Mouse (Mus musculus) kidney, embryonic 14.5 days (tissue): ENCODE data around the gene Adcy1. TPM values are rescaled to one million over a fixed set of nuclear protein-coding genes. Genes with fewer than 3 reads are reported as not detected.
A peak's percentile ranks its signal among the peaks of the same experiment; 100 is the strongest.
"Not testable (repeated sequence)": the region's sequence is repeated elsewhere in the genome, so short reads cannot be mapped to it uniquely, and the experiment has no call there.

Experiments used
- ATAC-seq: fragments of 200-750 bp; cut with Nextera tagmentation; 2 replicates; pipeline ENCODE4 v1.8.0; 2017; ENCODE audit warnings: moderate number of reproducible peaks, mild to moderate bottlenecking, moderate TSS enrichment, moderate library complexity; ENCODE audit not compliant: low FRiP score, low TSS enrichment
- H3K27ac ChIP-seq: fragments of 300-500 bp; sonication (generic); 2 replicates; pipeline ENCODE4 v1.5.1; 2014; ENCODE audit warnings: low read depth, mild to moderate bottlenecking, low read length, moderate library complexity, mixed read lengths
- H3K27me3 ChIP-seq: fragments of 300-500 bp; sonication (generic); 2 replicates; pipeline ENCODE4 v1.6.1; 2014; ENCODE audit warnings: mild to moderate bottlenecking, low read length; ENCODE audit not compliant: control insufficient read depth, insufficient read depth
- H3K36me3 ChIP-seq: fragments of 300-500 bp; sonication (generic); 2 replicates; pipeline ENCODE4 v1.6.1; 2014; ENCODE audit warnings: low read length, mixed read lengths; ENCODE audit not compliant: control insufficient read depth, insufficient read depth
- H3K4me1 ChIP-seq: fragments of 300-500 bp; sonication (generic); 2 replicates; pipeline ENCODE4 v1.6.1; 2014; ENCODE audit warnings: low read length, mixed read lengths; ENCODE audit not compliant: control insufficient read depth, insufficient read depth
- H3K4me2 ChIP-seq: fragments of 300-500 bp; sonication (generic); replicated peaks from 2 replicates; pipeline ENCODE4 v1.6.1; 2014; ENCODE audit warnings: low read depth, mild to moderate bottlenecking, low read length
- H3K4me3 ChIP-seq: fragments of 300-500 bp; sonication (generic); 2 replicates; pipeline ENCODE4 v1.5.1; 2014; ENCODE audit warnings: mild to moderate bottlenecking, low read length
- H3K9ac ChIP-seq: fragments of 300-500 bp; sonication (generic); 2 replicates; pipeline ENCODE4 v1.6.1; 2014; ENCODE audit warnings: low read depth, mild to moderate bottlenecking, low read length, moderate library complexity
- H3K9me3 ChIP-seq: fragments of 300-500 bp; sonication (generic); 2 replicates; pipeline ENCODE4 v1.6.1; 2016; ENCODE audit warnings: low read length; ENCODE audit not compliant: control insufficient read depth
- WGBS: fragments of 180-500 bp; shearing (Covaris S2); extraction: QIAGEN DNeasy Blood & Tissue Kit; methylation state at CpG from one replicate; pipeline ENCODE4 v1.1.7; 2014; 5-methylcytosine and 5-hydroxymethylcytosine counted together
- polyA plus RNA-seq: library from polyadenylated mRNA; unstranded; fragments of >200 nt; fragmentation: Nextera tagmentation; extraction: Ambion mirVana; gene quantifications from 2 replicates; pipeline ENCODE4 v1.2.1, GENCODE M21; 2014

Adcy1 gene
- polyA plus RNA-seq, 1 experiment from 2014 or later = 2.3 TPM

DNA sequence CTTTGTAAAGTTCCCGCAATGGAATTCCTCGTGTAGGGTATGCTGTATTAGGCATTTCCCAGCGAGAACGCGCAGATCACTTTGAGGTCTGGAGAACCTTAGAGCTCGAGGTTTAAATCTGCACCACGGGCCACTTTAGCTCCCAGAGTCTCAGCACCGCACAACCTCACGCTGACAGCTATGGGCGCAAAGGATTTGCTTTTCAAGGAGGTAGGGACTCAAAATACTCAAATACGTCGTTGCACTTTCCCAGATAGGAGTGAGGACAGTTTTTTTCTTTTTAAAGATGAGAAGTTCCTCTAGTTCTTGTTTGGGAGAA lies 151.0 kb downstream of the Adcy1 start:
- peaks cover 27% of the 10 kb centered on the region for H3K27me3 ChIP-seq
- no peak for ATAC-seq

DNA sequence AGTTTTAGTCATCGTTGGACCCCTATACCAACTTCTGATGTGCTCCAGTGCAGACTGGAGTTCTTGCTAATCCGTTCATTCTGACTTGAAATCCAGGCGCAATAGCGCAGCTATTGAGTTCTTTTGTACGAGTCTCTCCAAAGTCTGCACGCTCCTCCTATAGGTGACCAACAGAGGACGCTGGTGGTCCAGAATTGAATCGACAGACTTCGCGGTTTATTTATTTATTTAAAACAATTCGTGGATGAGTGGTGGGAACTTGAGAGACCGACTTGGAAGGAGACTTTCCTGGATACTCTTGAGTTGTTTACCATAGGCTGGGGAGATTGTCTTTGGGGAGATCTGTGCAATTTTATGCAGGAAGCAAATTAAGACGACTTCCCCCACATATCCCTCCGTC lies 151.5 kb downstream of the Adcy1 start:
- H3K4me2 ChIP-seq = peak overlapping the region; percentile 97
- H3K36me3 ChIP-seq = 0 out of 2 replicates have a peak, but pooled peaks cover under 1% of the 10 kb centered on the region
- no peak for ATAC-seq
- no peaks in the 10 kb centered on the region for H3K9me3 ChIP-seq
- H3K4me3 ChIP-seq = no peak overlapping the region
- H3K27ac ChIP-seq = no peak overlapping the region
- 8% methylated on average over 14 of the region's 14 CpGs for WGBS
- H3K4me1 ChIP-seq = peaks cover 12% of the 10 kb centered on the region; the same call in 1 of the 2 replicates
- H3K9ac ChIP-seq = no peak overlapping the region
- H3K27me3 ChIP-seq = peaks cover 27% of the 10 kb centered on the region

More for the DNA sequence above, 151.0 kb downstream of the Adcy1 start:
- Histone ChIP-seq H3K27ac (no peak overlapping the region), H3K4me3 (peak overlapping the region; percentile 66), H3K9ac (no peak overlapping the region), H3K4me1 (peaks cover 12% of the 10 kb centered on the region; the same call in 1 of the 2 replicates), H3K9me3 (no peaks in the 10 kb centered on the region), H3K36me3 (peaks cover 4% of the 10 kb centered on the region; the same call in 1 of the 2 replicates), H3K4me2 (peak overlapping the region; percentile 97)
- 2% methylated on average over 12 of the region's 12 CpGs for WGBS

DNA sequence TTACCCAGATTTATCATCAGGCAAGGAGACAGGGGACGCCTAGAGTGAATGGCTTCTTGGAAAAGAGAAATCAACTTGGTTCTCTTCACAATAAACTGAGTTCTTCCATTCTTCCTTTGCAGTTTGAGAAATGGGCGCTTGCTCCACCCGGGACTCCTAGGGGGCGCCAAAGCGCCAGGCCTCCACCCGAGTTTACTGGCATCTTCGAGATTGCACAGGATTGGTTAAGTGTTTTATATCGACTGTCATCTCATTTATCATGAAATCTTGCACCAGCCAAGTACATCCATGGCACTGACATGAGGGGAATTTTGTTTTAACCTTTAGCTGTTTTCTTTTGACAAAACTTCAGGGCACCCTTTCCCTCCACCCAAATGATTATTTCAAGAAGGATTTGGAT lies 152.4 kb downstream of the Adcy1 start:
- ATAC-seq = no peak
- Histone ChIP-seq H3K9me3 (no peaks in the 10 kb centered on the region), H3K4me2 (no peak overlapping the region), H3K9ac (no peak overlapping the region), H3K36me3 (no peaks in the 10 kb centered on the region), H3K4me3 (no peak overlapping the region), H3K27me3 (peaks cover 27% of the 10 kb centered on the region), H3K27ac (no peak overlapping the region), H3K4me1 (peaks cover 12% of the 10 kb centered on the region; the same call in 1 of the 2 replicates)
- 12% methylated on average over 8 of the region's 8 CpGs for WGBS

GRCm38 (mm10) chr11:7221826-7222225 lies 158.5 kb downstream of the Adcy1 start:
- WGBS = 78% methylated on average over 8 of the region's 8 CpGs
- H3K27me3 ChIP-seq, H3K4me3 ChIP-seq, ATAC-seq, H3K4me1 ChIP-seq, H3K36me3 ChIP-seq, H3K9me3 ChIP-seq, H3K4me2 ChIP-seq, H3K27ac ChIP-seq, H3K9ac ChIP-seq: not testable (repeated sequence)

DNA sequence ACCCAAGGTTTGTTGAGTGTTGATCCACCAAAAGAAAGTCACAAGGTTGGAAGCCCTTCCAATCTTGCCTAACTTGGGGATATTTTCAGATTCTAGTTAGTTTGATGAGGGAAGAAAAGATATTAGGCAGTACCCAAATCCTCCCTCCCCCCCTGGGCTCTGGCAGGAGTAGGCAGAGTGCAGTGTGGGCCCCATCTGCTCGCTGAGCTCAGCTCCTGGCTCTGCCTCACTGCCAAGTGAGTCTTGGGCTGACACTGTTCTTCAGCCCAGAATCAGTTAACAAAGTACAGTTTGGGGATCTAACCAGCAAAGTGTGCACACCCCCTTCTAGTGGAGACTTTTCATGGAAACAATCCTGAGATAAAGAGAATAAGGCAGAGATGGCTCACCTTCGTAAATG lies 162.9 kb downstream of the Adcy1 start:
- H3K9ac ChIP-seq = no peak overlapping the region
- H3K4me2 ChIP-seq = no peak overlapping the region
- H3K27me3 ChIP-seq = no peaks in the 10 kb centered on the region
- H3K4me3 ChIP-seq = no peak overlapping the region
- H3K36me3 ChIP-seq = no peaks in the 10 kb centered on the region
- 79% methylated on average over 2 of the region's 2 CpGs for WGBS
- no peaks in the 10 kb centered on the region for H3K4me1 ChIP-seq
- ATAC-seq = no peak
- no peaks in the 10 kb centered on the region for H3K9me3 ChIP-seq
- H3K27ac ChIP-seq = no peak overlapping the region

DNA sequence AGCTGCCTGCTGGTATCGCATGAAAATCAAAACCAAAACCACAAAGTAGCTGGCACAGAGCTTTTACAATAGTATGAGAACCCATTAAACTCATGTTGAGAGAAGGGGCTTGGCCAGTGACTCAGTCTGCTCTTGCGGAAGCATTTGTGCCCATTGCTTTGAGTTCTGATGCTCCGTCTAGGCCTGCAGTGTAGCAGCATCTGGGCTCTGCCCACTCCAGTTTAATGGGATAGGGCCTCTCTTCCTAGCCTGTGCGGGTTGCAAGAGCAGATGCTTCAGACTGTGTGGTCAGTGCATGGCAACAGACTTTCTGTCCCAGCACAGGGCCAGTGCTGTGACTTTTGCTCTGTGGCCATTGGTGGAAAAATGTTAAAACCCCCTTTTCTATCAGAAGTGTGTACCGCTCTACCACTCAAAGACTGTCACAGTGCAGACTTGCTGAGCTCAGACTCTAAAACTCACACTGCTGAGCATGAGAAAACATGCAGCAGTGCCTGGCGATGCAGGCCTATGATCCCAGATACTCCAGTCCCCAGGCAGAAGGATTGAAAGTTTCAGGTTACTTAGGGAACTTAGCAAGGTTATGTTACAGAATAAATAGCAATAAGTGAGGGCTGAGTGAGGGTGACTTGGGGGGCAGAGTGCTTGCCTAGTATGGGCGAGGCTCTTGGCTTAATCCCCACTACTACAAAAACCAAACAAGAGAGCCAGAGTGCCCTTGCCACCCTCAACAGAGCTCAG lies 163.7 kb downstream of the Adcy1 start:
- Histone ChIP-seq H3K27ac (peak overlapping the region; percentile 1; the same call in 1 of the 2 replicates), H3K4me2 (no peak overlapping the region), H3K9me3 (no peaks in the 10 kb centered on the region), H3K36me3 (no peaks in the 10 kb centered on the region), H3K4me3 (no peak overlapping the region), H3K27me3 (no peaks in the 10 kb centered on the region), H3K4me1 (no peaks in the 10 kb centered on the region), H3K9ac (no peak overlapping the region)
- peak; percentile 80 for ATAC-seq
- WGBS = 61% methylated on average over 7 of the region's 7 CpGs

DNA sequence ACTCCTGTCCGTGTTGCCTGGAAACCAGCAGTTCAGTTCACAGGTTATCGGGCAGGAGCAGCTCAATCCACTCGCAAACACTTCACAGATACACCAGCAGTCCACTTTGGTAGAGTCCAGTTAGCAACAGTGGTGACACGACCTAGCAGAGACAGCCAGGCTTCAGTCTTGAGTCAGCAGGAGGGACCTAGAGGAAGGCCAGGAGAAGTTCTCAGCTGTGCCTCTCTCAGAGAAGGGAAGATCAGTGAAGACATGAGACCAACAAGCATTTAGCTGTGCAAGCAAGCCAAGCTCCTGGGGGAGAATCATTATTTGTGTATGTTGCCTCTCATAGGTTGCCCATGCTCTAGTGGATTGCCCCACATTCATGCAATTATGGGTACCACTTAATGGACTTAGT lies 164.8 kb downstream of the Adcy1 start:
- 83% methylated on average over 4 of the region's 4 CpGs for WGBS
- Histone ChIP-seq H3K27ac (no peak overlapping the region), H3K4me2 (no peak overlapping the region)

More for the DNA sequence above, 164.8 kb downstream of the Adcy1 start:
- Histone ChIP-seq H3K4me1 (no peaks in the 10 kb centered on the region), H3K4me3 (no peak overlapping the region), H3K9me3 (no peaks in the 10 kb centered on the region), H3K36me3 (no peaks in the 10 kb centered on the region), H3K27me3 (no peaks in the 10 kb centered on the region), H3K9ac (no peak overlapping the region)
- no peak for ATAC-seq

Other genes starting within 250 kb of the Adcy1 start
- gene Gm11983, start 225.8 kb upstream of the Adcy1 start, polyA plus RNA-seq = not detected in 2 replicates
- not detected in 2 replicates for gene Gm11985, start 125.1 kb downstream of the Adcy1 start, polyA plus RNA-seq
- gene Igfbp1, start 134.3 kb downstream of the Adcy1 start, polyA plus RNA-seq = 2.5 and 3.3 TPM in 2 replicates
- gene Igfbp3, start 150.4 kb downstream of the Adcy1 start, polyA plus RNA-seq = 45.2 and 70.4 TPM in 2 replicates